ENCODE assay signal across 23 mouse cellular contexts in the genomic region with DNA sequence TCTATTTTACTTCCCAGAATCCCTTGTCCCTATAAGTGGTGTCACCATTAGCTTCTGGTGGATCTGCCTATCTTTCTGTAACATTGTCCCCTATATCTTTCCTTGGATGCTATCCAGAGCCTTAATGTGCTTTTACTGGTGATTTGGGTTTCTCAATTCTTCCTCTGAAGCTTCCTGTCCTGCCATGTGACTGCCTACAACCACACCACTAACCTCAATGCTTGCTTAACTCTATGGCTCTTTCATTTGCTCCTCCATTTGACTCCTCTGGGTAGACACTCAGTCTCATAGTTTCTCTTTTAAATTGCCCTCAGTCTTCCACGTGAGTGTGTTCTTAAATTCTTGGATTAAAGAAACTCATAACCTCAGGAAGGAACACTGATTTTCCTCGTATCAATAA.
DNase-seq lines count a peak whose midpoint lies in the region; ATAC-seq and TF ChIP-seq lines count a peak whose summit lies in the region.
"Had no signal": no experiment of that assay in that cellular context is flagged by ENCODE, and none has a peak within 500 bp of the region (broad histone marks: within the 10 kb centered on the region; RNA-seq: fewer than 3 reads in every experiment).

No protein-coding gene starts in this region.

- peak; percentile 96 for ATAC-seq in common myeloid progenitor, adult 5-6 weeks (replicated peaks; ENCODE audit: low read depth, poor library complexity, severe bottlenecking)
- peak; percentile 96 for ATAC-seq in megakaryocyte, adult 5-6 weeks (ENCODE audit: poor library complexity, severe bottlenecking)
- ATAC-seq in liver, postnatal 0 days: no peak
- ATAC-seq: forebrain, embryonic 14.5 days; hindbrain, embryonic 16.5 days; inflammation-experienced regulatory T-cells, adult 6 months had no signal

- no peak for TF ChIP-seq CTCF in lung, adult 2 months (IDR thresholded peaks at IDR 0.05; ENCODE audit: insufficient read depth, low read length)
- no peak for TF ChIP-seq CTCF in liver, postnatal 0 days (IDR thresholded peaks at IDR 0.05; ENCODE audit: low read depth)

- no peak overlapping the region for H3K4me2 ChIP-seq in liver, postnatal 0 days (ENCODE audit: low read depth, low read length)
- H3K4me2 ChIP-seq: embryonic facial prominence, embryonic 15.5 days; heart, embryonic 12.5 days; hindbrain, embryonic 12.5 days had no signal

- peak; percentile 28 for DNase-seq in lung, postnatal 36 days
- no peak for DNase-seq in lung, adult 2 months
- DNase-seq in liver, postnatal 0 days: no peak
- DNase-seq in urinary bladder, postnatal 4 days (ENCODE audit: low spot score in 2 of 2): no peak
- DNase-seq in embryo, embryonic 10 days (ENCODE audit: low spot score): no peak
- DNase-seq: adrenal gland, adult 8-10 months; adrenal gland, postnatal 36 days; cerebellum, adult 18-20 months; cerebellum, adult 9-11 months; cerebellum, postnatal 36 days; embryo, embryonic 11 days; gastrocnemius, postnatal 36 days; heart, postnatal 36 days had no signal

- H3K4me3 ChIP-seq in lung, adult 2 months (replicated peaks; ENCODE audit: extremely low read depth, low read depth, low read length): no peak overlapping the region
- H3K4me3 ChIP-seq in liver, postnatal 0 days (ENCODE audit: low read depth, low read length): no peak overlapping the region
- H3K4me3 ChIP-seq: embryonic facial prominence, embryonic 15.5 days; erythroblast, embryonic 14.5 days; forebrain, embryonic 10.5 days; heart, embryonic 12.5 days; hindbrain, embryonic 12.5 days had no signal

- no peaks in the 10 kb centered on the region; the same call in 1 of the 2 replicates for H3K4me1 ChIP-seq in lung, adult 2 months (ENCODE audit: control insufficient read depth, insufficient read depth, low read length)
- no peaks in the 10 kb centered on the region for H3K4me1 ChIP-seq in liver, postnatal 0 days (ENCODE audit: insufficient read depth)
- H3K4me1 ChIP-seq: embryonic facial prominence, embryonic 15.5 days; forebrain, embryonic 10.5 days; heart, embryonic 12.5 days; hindbrain, embryonic 12.5 days had no signal

- TF ChIP-seq EP300 in liver, postnatal 0 days (IDR thresholded peaks at IDR 0.05; ENCODE audit: low read depth): no peak

- H3K27ac ChIP-seq in liver, postnatal 0 days (ENCODE audit: low read depth): no peak overlapping the region
- H3K27ac ChIP-seq: embryonic facial prominence, embryonic 15.5 days; forebrain, embryonic 10.5 days; hindbrain, embryonic 12.5 days had no signal

- H3K9ac ChIP-seq in liver, postnatal 0 days (replicated peaks): no peak overlapping the region
- H3K9ac ChIP-seq: embryonic facial prominence, embryonic 15.5 days; heart, embryonic 12.5 days; hindbrain, embryonic 12.5 days had no signal

- 63% methylated on average over 2 of the region's 2 CpGs for WGBS in lung, adult 2 months
- WGBS in liver, postnatal 0 days (ENCODE audit: insufficient replicate concordance): 47% methylated on average over 2 of the region's 2 CpGs

- no peaks in the 10 kb centered on the region for H3K9me3 ChIP-seq in liver, postnatal 0 days (ENCODE audit: low read length)
- H3K9me3 ChIP-seq: embryonic facial prominence, embryonic 15.5 days; forebrain, embryonic 10.5 days; hindbrain, embryonic 12.5 days had no signal

- TF ChIP-seq POLR2A in lung, adult 2 months (IDR thresholded peaks at IDR 0.05; ENCODE audit: borderline replicate concordance, extremely low read depth, low read depth, low read length): no peak

- H3K27me3 ChIP-seq in liver, postnatal 0 days (ENCODE audit: insufficient read depth, low read length): no peaks in the 10 kb centered on the region
- H3K27me3 ChIP-seq: embryonic facial prominence, embryonic 15.5 days; heart, embryonic 12.5 days; hindbrain, embryonic 12.5 days had no signal

- H3K36me3 ChIP-seq in liver, postnatal 0 days (replicated peaks; ENCODE audit: insufficient read depth, low read length): no peaks in the 10 kb centered on the region
- H3K36me3 ChIP-seq: embryonic facial prominence, embryonic 15.5 days; forebrain, embryonic 10.5 days; heart, embryonic 12.5 days; hindbrain, embryonic 12.5 days had no signal
